Mouse (Mus musculus) lung, adult 2 months (tissue): ENCODE results near the gene Mgst2.

Experiments
- CTCF ChIP-seq: fragments of 200-500 bp; IDR thresholded peaks from 2 replicates; pipeline ENCODE4 v1.5.1; 2011; ENCODE audit warnings: mild to moderate bottlenecking, low read length, control low read depth; ENCODE audit not compliant: insufficient read depth
- POLR2A ChIP-seq: fragments of 200-500 bp; IDR thresholded peaks from 2 replicates; pipeline ENCODE4 v1.6.1; 2011; ENCODE audit warnings: low read depth, mild to moderate bottlenecking, control low read depth, low read length, borderline replicate concordance; ENCODE audit errors: extremely low read depth

DNA sequence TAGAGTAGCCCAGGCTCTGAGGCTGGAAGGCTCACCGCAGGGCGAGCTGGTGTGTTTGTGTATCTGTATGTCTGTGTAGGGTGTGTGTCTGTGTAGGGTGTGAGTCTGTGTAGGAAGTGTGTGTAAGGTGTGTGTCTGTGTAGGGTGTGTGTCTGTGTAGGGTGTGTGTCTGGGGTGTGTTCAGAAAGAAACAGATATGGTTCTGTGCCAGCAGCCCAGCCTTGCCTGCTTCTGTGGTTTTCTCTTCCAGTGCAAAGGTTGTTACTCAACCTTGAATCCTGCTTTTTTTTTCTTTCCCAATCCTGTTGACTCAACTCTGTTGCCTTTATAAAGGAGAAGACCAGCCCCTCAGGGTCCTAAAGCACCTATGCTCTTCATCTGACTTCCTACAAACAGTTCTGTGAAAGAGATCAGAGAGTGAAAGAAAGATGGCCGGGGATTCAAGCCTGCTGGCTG is 689 bp downstream of the Mgst2 start:
- TF ChIP-seq POLR2A: no peak
- no peak for TF ChIP-seq CTCF
